Mouse (Mus musculus) kidney, postnatal 4 days (tissue): ENCODE data around the gene Slc51b.

Source experiments
- DNase-seq, 2 experiments: peaks; one replicate each; pipeline ENCODE4 v3.0.0; 2021; ENCODE audit warnings: mixed read lengths in 2 of 2

The Slc51b gene

DNA sequence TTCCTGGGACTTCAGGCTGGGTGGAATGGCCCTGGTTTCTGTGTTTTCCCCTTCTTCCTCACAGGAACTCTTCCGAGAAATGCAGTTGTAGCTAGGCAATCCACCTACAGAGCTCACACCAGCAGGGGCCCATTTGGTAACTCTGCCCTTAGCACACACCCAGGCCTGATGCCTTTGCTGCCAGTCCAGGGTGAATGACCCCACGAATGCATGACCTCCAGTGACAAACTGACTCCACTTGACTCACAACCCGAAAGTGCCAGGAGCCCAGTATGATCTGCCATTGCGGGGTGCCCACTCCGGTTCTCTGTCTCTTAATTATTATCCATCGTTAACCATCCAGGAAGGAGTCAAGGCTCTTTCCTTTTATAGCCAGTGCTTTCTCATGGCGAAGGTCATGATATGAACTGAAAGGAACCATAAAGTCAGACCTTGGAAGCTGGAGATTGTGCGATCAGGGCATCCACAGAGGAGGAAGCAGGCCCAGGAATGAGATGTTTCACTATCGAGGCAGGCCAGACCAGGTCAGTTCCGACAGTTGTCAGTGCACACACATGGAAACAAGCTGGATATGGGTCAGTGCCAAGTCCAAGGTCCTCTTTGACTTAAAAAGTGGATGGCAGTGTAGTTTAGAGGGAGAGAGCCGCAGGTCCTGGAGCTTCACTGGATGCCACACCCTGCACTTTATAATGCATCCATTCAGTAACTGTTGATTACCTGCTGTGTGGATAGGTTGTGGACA lies at the start of gene Slc51b:
Slc51b (minus strand) TSS at position 196 of the 742 bp plus-strand sequence.
- peak in 1 of 2 experiments; percentile 60 for DNase-seq

DNA sequence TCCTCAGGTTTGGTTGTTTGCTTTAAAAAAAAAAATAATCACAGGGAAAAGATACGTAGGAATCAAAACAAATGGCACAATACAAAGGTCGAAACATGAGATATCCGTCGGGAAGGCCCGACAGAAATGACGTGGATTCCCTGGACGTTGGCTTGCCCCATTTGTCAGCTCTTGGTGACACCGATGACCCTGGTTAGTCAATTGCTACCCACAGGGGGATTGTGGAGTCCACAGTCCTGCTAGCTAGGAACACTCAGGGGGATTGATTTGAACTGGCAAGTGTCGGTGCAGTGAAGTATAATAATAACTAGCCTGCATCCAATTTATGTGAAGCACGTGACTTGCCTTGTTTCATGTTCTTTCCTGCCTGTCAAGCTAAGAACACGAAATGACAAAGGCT lies 44.9 kb upstream of the Slc51b start:
- DNase-seq = no peak

DNA sequence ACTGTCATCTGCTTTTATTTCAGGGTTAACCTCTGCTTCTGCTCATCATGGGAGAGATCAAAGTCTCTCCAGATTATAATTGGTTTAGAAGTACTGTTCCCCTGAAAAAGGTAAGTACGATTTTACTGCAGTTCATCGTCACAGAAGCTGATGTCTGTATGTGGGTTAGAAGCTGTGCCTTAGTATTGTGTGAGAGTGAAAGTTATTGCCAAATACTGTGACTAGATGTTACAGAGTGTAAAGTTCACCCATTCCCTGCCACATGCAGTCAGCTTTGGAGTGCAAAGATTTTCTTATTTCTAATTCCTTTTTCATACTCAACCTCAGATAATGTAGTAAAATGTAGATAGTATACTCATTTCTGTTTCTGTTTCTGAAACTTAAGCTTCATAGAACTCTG lies 42.5 kb upstream of the Slc51b start:
- DNase-seq = no peak

DNA sequence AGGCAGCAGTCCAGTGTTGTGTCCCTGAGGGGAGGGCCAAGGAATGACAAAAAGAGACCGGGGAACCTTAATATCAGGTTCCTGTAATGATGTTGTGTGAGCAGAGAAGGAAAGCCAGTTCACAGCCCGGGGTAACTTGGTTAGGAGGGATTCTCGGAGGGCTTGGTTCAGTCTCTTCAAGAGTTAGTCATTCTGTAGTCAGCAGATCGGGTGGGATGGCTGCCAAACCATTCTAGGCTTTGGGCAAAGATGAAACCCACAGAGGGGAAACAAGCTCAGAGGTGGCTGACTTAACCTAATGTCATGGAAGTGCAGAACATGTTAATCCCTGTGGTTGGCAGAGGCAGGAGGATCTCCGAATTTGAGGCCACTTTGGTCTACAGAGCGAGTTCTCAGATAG lies 41.4 kb upstream of the Slc51b start:
- DNase-seq = peak in 1 of 2 experiments; percentile 17

DNA sequence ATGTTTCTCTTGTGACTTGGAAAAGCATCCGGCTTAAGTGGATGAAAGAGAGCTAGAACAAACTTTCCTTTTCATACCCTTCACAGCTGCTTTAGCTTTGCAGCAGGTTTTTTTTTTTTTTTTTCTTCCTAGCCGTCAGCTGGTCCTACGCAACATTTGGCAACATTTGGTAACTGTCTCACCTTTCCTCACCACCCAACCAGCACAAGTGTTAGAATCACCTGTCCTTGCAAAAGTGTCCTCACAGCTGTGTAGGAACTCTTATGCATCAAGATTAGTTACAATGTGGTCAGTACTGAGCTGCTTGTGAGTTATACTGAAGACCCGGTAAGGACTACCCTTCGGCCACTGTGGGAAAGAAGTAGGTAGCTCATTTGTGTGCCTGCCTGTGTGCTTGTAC lies 39.8 kb upstream of the Slc51b start:
- DNase-seq = no peak

DNA sequence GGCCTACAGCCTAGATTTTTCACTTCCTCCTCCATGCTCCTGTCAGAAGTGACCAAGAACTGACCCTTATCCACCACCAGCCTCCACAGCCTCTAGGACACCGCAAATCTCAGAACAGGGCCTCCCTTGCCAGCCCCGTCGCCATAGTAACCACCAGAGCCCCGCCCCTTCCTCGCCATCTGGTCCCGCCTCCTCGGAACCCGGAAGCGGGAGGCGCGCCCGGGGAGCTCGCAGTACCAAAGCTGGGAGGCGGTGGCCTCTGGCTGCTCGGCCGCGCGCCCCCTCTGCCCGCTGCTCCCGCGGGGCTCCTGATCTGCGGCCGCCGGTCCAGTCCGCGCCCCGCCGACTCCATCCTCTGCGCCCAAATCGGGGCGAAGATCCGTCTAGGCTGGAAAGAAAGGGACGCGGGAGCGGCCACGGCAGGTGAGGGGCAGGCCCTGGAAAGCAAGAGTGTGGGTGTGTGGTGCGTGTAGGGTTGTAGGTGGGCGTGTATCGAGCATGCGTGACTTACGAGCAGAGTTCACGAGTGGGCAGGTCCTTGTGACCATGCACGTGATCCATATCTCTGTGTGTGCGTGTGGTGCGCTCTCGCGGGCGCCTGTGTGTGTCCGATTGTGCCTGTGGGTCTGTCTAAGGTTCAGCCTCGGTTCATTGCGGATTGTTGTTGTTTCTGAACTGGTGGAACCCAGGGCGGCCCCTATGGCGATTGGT lies 38.1 kb upstream of the Slc51b start, which contains the start of gene Spg21:
Spg21 (plus strand) TSS at position 216 of the 711 bp plus-strand sequence.
- peak; percentile 99 for DNase-seq

DNA sequence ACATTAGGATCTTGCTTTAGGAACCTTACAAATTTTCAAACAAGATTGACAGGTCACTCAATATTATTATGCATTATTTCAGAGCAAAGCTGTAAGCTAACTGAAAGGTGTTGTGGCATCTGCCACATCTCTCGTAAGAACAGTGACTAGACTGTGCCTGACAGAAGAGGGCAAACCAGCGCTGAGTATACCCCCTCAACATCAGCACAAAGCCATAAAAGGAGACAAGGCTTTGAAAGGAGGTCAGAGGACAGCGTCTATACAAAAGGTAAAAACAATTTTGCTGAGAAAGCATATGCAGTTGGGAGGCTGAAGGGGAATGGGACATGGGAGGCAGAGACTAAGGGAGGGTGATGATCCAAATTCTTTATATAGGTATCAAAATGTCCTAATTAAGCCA lies 37.4 kb upstream of the Slc51b start:
- peak in 1 of 2 experiments; percentile 5 for DNase-seq

DNA sequence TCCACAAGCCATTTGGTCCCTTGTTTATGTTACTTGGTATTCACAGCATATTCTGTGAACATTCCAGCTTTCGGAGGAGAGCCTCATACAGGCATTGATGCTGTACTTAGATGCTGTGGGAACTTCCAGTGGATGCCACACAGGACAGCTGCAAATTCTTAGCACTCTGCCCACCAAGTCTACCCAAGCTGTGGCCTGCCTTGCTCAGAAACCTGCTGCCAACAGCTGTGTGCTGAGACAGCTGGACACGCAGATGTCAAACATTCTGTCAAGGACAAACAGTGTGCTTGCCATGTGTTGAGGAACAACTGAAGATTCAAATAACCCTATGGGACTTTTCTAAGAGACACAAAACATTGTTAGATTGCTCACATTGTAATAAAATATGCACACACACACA lies 36.2 kb upstream of the Slc51b start:
- no peak for DNase-seq

DNA sequence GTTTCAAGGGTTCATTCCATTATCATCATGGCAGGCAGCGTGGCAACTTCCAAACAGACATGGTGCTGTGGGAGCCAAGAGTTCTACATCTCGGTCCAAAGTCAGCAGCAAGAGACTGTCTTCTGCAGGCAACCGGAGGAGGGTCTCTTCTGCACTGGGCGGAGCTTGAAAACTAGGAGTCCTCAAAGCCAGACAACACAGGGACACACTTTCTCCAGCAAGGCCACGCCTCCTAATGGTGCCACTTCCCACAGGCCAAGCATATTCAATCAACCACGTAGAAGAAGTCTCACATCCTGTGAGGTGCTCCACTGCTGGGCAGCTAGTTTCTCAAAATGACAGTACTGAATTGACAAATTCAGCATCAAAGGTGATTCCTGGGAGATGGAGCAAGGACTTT lies 25.2 kb upstream of the Slc51b start:
- DNase-seq = no peak

DNA sequence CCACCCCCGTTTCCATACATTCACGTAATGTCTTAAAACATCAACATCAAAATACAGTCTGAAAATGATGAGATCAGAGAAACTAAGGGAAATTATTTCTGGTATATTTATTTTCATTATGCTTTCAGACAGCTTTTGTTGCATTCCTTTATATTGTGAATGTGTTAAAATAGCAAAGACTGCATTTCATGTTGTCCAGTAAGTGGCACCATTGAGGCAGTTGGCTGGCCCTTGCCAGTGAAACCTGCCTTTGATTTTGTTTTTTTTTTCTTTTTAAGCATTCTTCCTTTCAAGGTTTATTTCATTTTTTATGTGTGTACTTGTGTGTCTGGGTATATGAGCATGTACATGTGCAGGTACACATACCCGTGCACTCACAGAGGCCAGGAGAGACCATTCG lies 21.9 kb upstream of the Slc51b start:
- no peak for DNase-seq

DNA sequence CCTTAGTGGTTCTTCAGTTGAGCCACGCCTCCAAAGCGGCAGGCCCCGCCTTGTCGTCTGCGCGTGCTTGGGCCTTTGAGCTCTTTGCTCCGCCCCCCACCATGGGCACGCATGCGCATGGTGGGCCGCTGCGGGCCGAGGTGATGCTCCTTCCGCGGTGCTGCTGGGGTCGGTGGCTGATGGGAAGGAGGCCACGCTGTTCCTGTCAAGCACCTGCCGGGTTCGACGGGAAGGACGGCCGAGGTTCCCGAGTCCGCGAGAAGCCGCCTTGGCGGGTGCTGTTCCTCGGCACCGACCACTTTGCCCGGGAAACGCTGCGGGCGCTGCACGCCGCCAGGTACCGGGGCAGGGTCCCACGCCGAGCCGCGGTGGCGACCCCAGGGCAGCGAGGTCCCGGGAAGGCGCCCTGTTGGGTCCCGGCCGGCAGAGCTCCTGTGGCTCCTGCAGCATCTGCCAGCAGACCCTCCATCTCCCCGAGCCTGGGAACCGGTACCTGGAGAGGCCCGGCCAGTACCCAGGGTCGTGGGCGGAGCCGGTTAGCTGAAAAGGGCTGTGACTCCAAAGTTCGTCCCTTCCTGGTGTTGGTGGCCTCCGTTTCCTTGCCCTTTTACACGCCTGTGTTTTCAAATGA lies 13.0 kb upstream of the Slc51b start, which contains the start of gene Mtfmt:
Mtfmt (plus strand) TSS at position 112 of the 631 bp plus-strand sequence.
- peak; percentile 97 to 98 for DNase-seq

DNA sequence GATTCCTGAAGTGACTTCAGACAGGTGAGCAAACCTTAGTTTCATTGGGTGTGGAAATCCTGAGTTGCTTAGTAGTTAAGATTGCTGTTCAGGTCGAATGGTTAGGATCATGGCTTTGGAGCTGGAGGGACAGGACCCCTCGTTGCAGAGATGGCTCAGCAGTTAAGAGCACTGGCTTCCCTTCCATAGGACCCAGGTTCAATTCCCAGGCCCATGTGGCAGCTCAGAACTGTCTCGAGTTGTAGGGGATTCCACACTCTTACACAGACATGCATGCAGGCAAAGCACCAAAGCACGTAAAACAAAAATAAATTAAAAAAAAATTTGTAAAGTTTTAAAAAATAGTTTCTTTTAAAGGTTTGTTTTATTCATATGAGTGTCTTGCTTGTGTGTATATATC lies 12.5 kb upstream of the Slc51b start:
- DNase-seq = no peak

DNA sequence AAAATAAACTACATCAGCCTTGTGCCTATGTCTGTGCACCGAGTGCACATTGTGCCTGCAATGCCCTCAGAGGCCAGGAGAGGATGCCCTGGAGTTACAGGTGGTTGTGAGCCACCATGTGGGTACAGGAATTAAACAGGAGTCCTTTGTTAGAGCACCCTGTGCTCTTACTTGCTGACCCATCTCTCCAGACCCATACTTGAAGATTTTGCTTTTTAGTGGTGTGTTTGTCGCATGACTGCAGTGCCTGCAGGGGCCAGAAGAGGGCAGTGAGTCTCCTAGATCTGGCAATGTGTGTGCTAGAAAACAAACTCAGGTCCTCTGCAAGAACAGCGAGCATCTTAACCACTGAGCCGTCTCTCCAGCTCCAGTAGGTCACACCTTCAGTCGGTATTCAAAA lies 11.4 kb upstream of the Slc51b start:
- DNase-seq = peak; percentile 77 to 79

DNA sequence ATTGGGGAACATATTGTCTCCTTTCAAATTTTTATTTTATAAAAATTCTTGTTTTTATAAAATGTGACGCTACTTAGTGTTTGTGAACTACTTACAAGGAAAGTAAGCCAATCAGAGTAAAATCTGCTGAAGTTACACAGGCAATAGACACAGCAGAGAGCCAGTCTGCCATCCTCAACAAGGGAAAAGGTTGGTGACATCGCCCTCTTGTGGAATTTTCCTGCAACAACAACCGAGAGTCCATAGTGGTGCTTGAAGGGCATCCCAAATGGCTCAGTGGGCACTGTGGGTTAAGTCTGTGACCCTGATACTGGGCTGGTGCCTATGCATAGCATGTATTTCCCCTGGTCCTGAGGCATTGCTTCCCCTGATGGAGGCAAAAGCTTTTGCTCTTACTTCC lies 9.5 kb upstream of the Slc51b start:
- peak; percentile 89 to 90 for DNase-seq

DNA sequence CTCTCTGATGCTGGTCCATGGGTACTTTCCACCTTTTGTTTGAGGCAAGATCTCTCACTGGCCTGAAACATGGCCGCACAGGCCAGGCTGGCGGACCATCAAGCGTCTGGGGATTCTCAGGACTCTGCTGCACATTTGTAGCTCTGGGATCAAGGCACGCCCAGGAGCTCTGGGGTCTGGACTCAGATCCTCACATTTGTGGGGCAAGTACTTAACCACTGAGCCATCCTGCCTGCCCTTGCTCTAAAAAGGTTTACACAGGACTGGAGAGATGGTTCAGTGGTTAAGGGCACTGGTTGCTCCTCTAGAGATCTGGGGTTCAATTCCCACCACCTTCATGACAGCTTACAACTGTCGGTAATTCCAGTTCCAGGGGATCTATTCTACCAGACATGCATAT lies 8.2 kb upstream of the Slc51b start:
- no peak for DNase-seq

DNA sequence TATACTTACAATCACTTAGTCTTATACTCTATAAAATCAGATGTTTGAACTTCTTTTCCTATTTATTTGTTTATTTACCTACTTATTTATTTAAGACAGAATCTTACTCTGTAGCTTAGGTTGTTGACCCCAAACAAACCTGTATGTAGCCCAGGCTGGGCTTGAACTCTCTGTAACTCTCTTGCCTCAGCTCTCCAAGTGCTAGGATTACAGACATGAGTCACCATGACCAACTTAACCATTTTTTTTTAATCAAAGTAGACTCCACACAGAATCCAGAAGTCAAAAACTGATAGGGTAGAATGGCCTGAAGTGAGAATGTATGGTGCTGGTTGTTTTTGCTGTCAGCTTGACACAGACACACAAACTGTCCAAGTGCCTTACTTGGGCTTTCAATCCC lies 7.6 kb upstream of the Slc51b start:
- no peak for DNase-seq

DNA sequence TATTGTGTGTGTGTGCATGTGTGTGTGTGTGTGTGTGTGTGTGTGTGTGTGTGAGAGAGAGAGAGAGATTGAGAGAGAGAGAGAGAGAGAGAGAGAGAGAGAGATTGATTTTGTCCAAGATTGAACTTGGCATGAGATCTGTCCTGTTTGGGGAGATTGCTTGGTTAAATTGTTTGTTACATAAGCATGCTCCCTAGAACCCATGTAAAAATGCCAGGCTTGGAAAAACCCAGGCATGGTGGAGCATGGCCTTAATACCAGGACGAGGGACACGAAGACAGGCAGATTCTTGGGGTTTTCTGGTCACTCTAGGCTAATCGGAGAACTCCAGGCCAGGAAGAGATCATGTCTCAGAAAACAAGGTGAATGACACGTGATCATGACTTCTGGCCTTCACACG lies 5.2 kb upstream of the Slc51b start:
- no peak for DNase-seq

DNA sequence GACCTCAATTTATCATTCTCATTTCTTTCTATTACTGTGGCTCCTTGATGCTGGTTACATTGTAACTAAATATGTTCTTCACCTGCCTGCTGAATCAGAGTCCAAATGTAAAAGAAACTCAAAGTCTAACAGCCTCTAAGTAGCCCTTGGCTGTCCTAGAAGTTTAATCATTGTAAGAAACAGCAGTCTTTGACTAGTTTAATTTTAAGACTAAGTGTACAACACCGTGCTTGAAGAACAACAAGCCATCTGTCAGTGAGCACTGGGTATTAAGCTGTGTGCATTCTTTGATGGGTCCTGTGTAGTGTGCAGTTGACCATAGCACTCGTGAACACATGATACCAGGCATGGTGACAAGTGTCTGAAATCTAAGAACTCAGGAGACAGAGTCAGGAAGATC lies 4.8 kb upstream of the Slc51b start:
- DNase-seq = no peak

DNA sequence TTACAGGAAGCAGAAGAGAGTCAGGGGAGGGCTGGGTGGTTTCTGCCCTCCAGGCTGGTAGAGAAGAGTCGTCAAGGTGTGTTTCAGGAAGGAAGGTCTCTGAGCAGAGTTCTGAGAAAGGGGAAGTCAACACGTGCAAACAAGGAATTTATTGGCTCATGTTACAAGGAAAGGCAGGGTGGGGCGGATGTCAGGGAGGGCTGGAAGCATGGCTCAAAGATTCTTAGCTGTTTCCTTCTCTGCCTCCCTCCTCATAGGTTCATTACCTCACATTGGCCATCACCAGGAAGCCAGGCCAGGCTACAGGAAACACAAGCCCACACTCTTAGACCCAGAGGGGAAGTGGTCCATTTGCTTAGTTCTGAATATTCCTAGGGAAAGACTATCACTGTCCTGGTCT lies 1.6 kb upstream of the Slc51b start:
- DNase-seq = no peak

DNA sequence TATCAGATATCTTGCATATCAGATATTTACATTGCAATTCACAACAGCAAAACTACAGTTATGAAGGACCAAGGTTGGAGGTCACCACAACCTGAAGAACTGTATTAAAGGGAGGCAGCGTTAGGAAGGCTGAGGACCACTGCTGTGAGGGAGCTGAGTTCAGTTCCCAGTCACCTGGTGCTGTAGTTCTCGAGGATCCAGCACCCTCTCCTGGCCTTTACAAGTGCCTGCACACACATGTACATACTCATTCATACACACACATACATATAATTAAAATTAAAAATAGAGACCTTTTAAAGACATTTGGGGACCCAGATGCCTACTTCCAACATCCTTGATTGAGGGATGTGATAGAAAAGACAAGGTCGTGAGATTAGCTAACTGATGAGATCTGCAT lies 3.1 kb downstream of the Slc51b start:
- no peak for DNase-seq

DNA sequence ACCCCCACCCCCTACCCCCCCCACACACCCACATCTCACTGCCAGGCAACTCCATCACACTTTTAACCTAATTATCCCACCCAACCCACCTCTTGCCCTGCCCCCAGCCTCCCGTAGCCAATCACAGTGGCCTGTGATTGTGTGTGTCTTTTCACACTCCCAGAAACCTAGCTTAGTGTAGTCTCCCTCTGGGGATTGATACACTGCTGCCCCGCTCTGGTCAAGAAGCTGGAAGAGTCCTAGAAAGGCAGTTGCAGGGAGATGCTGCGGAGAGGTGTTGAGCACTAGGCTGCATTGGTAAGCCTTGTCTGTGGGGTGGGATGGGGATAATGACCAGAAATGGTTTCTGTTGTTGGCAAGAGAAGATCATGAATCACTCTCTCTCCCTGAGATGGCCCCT lies 5.0 kb downstream of the Slc51b start:
- DNase-seq = no peak

DNA sequence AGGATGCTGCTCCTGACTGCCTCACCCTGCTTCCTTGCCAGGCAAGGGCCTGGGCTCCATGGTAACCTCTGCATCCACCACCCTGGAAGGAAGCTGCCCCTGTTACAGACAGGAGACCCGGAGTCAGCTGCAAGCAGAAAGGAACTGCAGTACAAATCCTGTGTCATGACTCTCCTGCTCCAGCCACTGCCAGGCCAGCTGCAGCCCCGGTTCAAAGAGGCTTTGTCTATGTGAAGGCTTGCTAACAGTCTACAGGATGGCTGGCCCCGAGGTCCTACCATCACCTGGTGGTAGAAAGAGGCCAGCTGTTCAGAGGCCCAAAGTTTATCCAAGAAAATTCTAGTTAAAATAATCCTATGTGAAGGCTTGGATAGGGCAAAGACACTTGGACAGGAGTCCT lies 11.4 kb downstream of the Slc51b start:
- no peak for DNase-seq

DNA sequence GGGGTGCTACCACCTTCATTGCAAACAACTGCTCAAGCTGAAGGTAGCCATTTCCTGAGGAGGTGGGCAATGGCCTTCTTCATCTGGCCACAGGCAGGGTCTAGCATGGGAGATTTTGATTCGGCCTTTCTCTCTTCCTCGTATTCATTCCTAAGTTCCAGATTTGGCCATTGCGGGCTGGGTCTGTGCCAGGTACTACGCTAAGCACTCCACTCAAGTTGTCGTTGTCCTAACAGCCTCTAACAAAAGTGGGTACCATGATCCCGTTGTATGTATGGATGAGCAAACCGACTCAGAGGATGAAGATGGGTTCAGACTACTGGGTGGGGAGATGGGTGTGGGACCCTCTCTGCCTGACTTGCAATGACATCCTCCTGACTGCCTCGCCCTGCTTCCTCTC lies 12.4 kb downstream of the Slc51b start:
- no peak for DNase-seq

DNA sequence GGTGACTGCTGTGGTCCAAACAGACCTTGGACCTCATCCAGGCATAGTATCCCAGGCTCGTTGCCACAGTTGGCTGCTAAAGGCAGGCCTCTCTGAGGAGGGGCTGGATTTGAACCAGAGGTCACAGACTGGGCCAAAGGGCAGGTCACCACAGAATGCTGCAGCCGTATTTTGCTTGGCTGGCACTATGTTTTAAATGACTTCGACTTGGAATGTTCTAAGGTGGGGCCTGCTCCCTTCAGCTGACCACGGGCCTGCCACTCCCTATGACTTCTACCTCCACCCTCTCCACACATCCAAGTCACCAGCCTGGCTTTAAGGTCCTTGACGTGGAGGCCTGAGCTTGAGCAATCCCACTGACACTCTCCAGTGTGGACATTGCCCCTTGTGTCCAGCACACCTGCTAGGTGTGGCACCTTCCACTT lies 13.9 kb downstream of the Slc51b start:
- DNase-seq = peak; percentile 45 to 62
